Mouse (Mus musculus): ENCODE results near the gene Slc52a3.

GRCm38 (mm10) chr2:152012222-152012621 lies 15.9 kb downstream of the Slc52a3 start:
- TF ChIP-seq CTCF (IDR thresholded peaks at IDR 0.05; ENCODE audit: borderline replicate concordance, insufficient read depth, low read length) (no peak), POLR2A (IDR thresholded peaks at IDR 0.05; ENCODE audit: low read depth, low read length) (no peak)

Data from embryonic fibroblast, embryonic 13.5 days (primary cell).